Mouse (Mus musculus): Measurements from ENCODE around the gene Wdpcp.

DNA sequence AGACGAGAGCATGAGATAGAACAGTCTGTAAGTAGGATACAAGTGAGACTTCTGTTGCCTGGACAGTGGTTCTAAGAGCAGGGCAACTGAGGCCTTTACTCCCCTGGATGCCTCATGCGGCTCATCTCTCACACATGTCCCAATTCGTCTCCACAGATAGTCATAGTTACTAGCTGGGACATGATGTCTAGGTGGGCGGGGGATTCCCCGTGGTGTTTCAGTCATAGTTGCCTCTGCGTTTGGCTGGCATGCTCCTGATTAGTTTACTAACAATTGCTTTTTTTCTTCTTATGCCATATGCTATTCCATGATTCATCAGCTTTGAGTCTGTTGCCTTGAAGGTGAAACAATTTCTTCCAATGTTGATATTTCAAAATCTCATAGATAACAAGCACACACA, 116.4 kb downstream of the Wdpcp start:
- TF ChIP-seq CTCF (IDR thresholded peaks at IDR 0.05; ENCODE audit: borderline replicate concordance, insufficient read depth, low read length) (no peak), POLR2A (IDR thresholded peaks at IDR 0.05; ENCODE audit: low read depth, low read length) (no peak)
